Mouse (Mus musculus) cortical plate, adult 2 months (tissue): ENCODE measurements around the gene Trib3.

Experiments used
- CTCF ChIP-seq: fragments of 200-500 bp; IDR thresholded peaks from 2 replicates; pipeline ENCODE4 v1.5.1; 2011; ENCODE audit warnings: mild to moderate bottlenecking, control low read depth, low read length; ENCODE audit not compliant: insufficient read depth; ENCODE audit errors: extremely low read depth
- POLR2A ChIP-seq: fragments of 200-500 bp; IDR thresholded peaks from 2 replicates; pipeline ENCODE4 v1.6.1; 2011; ENCODE audit warnings: mild to moderate bottlenecking, low read length, control low read depth; ENCODE audit not compliant: insufficient read depth; ENCODE audit errors: extremely low read depth

GRCm38 (mm10) chr2:152359616-152360015, 15.8 kb upstream of the Trib3 start:
- TF ChIP-seq CTCF = no peak
- TF ChIP-seq POLR2A = no peak
